Mouse (Mus musculus): ENCODE results near the gene Ttyh2. TPM values are rescaled to one million over a fixed set of nuclear protein-coding genes. Genes with fewer than 3 reads are reported as not detected.

The Ttyh2 gene
- total RNA-seq (2014; fragmentation: Nextera tagmentation) (0.38 and 0.87 TPM in 2 replicates), total RNA-seq (2017) (2.0 and 2.9 TPM in 2 replicates), polyA plus RNA-seq (2012) (0.47 and 0.74 TPM in 2 replicates)

- DNase-seq (ENCODE audit: low spot score) (peak; percentile 84), ATAC-seq (ENCODE audit: extremely low read depth, insufficient number of reproducible peaks, low FRiP score, poor library complexity, severe bottlenecking) (peak; percentile 71)
- H3K27me3 ChIP-seq (ENCODE audit: insufficient read depth, low read length), result peaks cover 25% of the 10 kb centered on the region; the same call in 1 of the 2 replicates
- TF ChIP-seq TAL1 (conservative IDR thresholded peaks at IDR 0.05; ENCODE audit: low read depth, low read length) (no peak), POLR2AphosphoS5 (IDR thresholded peaks at IDR 0.05; ENCODE audit: insufficient replicate concordance, low read depth, low read length) (no peak), GATA1 (IDR thresholded peaks at IDR 0.05; ENCODE audit: borderline replicate concordance, low read length) (no peak), GATA2 (IDR thresholded peaks at IDR 0.05; ENCODE audit: borderline replicate concordance, low read depth, low read length) (no peak), CTCF (IDR thresholded peaks at IDR 0.05; ENCODE audit: low read depth, low read length) (no peak)
- H3K4me3 ChIP-seq (ENCODE audit: low read depth, low read length), result peak within 1 kb of the TSS; percentile 76
- H3K36me3 ChIP-seq (replicated peaks), result peaks cover 42% of the 10 kb centered on the region
- H3K4me1 ChIP-seq (ENCODE audit: insufficient read depth, low read depth, low read length), result peaks cover 59% of the 10 kb centered on the region
- no peaks in the 10 kb centered on the region for H3K9me3 ChIP-seq (replicated peaks)
Observed at GRCm38 (mm10) chr11:114675341-114675825, at the start of gene Ttyh2. TSS of gene Ttyh2 (plus strand) at chr11:114675431.

- no peaks in the 10 kb centered on the region for H3K27me3 ChIP-seq (ENCODE audit: insufficient read depth, low read length)
- ATAC-seq (ENCODE audit: extremely low read depth, insufficient number of reproducible peaks, low FRiP score, poor library complexity, severe bottlenecking) (no peak), DNase-seq (ENCODE audit: low spot score) (no peak)
- peaks cover 76% of the 10 kb centered on the region for H3K9me3 ChIP-seq (replicated peaks)
- H3K4me3 ChIP-seq (ENCODE audit: low read depth, low read length), result no peak overlapping the region
- H3K36me3 ChIP-seq (replicated peaks), result no peaks in the 10 kb centered on the region
- no peak for TF ChIP-seq POLR2AphosphoS5 (IDR thresholded peaks at IDR 0.05; ENCODE audit: insufficient replicate concordance, low read depth, low read length)
- TF ChIP-seq GATA2 (IDR thresholded peaks at IDR 0.05; ENCODE audit: borderline replicate concordance, low read depth, low read length), result no peak
- no peak for TF ChIP-seq GATA1 (IDR thresholded peaks at IDR 0.05; ENCODE audit: borderline replicate concordance, low read length)
- no peak for TF ChIP-seq CTCF (IDR thresholded peaks at IDR 0.05; ENCODE audit: low read depth, low read length)
- no peak for TF ChIP-seq TAL1 (conservative IDR thresholded peaks at IDR 0.05; ENCODE audit: low read depth, low read length)
- H3K4me1 ChIP-seq (ENCODE audit: insufficient read depth, low read depth, low read length), result no peaks in the 10 kb centered on the region
Observed at GRCm38 (mm10) chr11:114626071-114626690, 49.0 kb upstream of the Ttyh2 start.

DNA sequence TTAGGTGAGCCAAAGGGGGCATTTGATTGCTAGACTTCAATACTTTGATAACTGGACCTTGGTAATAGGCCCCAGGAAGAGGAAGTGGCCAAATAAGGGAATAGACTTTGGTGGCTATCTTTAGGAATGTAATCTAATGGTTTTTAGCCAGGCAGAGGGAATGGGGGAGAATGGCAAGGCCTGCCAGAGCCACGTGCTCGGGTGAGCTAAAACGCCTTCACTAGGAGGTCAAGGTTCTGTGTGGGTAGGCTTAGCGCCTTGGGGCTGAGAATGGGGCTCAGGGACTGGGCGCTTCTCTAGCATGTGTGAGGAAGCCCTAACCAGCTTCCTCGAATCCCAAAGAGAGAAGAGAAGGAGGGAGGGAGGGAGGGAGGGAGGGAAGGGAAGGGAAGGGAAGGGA, 48.2 kb upstream of the Ttyh2 start:
- Histone ChIP-seq H3K4me1 (ENCODE audit: insufficient read depth, low read depth, low read length) (no peaks in the 10 kb centered on the region), H3K36me3 (replicated peaks) (no peaks in the 10 kb centered on the region), H3K9me3 (replicated peaks) (peaks cover 75% of the 10 kb centered on the region), H3K27me3 (ENCODE audit: insufficient read depth, low read length) (no peaks in the 10 kb centered on the region), H3K4me3 (ENCODE audit: low read depth, low read length) (no peak overlapping the region)
- DNase-seq (ENCODE audit: low spot score), result no peak
- TF ChIP-seq GATA2 (IDR thresholded peaks at IDR 0.05; ENCODE audit: borderline replicate concordance, low read depth, low read length), result no peak
- no peak for TF ChIP-seq CTCF (IDR thresholded peaks at IDR 0.05; ENCODE audit: low read depth, low read length)
- TF ChIP-seq TAL1 (conservative IDR thresholded peaks at IDR 0.05; ENCODE audit: low read depth, low read length), result no peak
- TF ChIP-seq GATA1 (IDR thresholded peaks at IDR 0.05; ENCODE audit: borderline replicate concordance, low read length), result no peak
- TF ChIP-seq POLR2AphosphoS5 (IDR thresholded peaks at IDR 0.05; ENCODE audit: insufficient replicate concordance, low read depth, low read length), result no peak
- ATAC-seq (ENCODE audit: extremely low read depth, insufficient number of reproducible peaks, low FRiP score, poor library complexity, severe bottlenecking), result no peak

GRCm38 (mm10) chr11:114628032-114628431, 47.2 kb upstream of the Ttyh2 start:
- TF ChIP-seq POLR2AphosphoS5 (IDR thresholded peaks at IDR 0.05; ENCODE audit: insufficient replicate concordance, low read depth, low read length) (no peak), CTCF (IDR thresholded peaks at IDR 0.05; ENCODE audit: low read depth, low read length) (no peak), GATA2 (IDR thresholded peaks at IDR 0.05; ENCODE audit: borderline replicate concordance, low read depth, low read length) (no peak), GATA1 (IDR thresholded peaks at IDR 0.05; ENCODE audit: borderline replicate concordance, low read length) (no peak), TAL1 (conservative IDR thresholded peaks at IDR 0.05; ENCODE audit: low read depth, low read length) (no peak)
- ATAC-seq (ENCODE audit: extremely low read depth, insufficient number of reproducible peaks, low FRiP score, poor library complexity, severe bottlenecking) (no peak), DNase-seq (ENCODE audit: low spot score) (no peak)
- Histone ChIP-seq H3K9me3 (replicated peaks) (peaks cover 72% of the 10 kb centered on the region), H3K27me3 (ENCODE audit: insufficient read depth, low read length) (no peaks in the 10 kb centered on the region), H3K4me1 (ENCODE audit: insufficient read depth, low read depth, low read length) (no peaks in the 10 kb centered on the region), H3K36me3 (replicated peaks) (no peaks in the 10 kb centered on the region), H3K4me3 (ENCODE audit: low read depth, low read length) (no peak overlapping the region)

DNA sequence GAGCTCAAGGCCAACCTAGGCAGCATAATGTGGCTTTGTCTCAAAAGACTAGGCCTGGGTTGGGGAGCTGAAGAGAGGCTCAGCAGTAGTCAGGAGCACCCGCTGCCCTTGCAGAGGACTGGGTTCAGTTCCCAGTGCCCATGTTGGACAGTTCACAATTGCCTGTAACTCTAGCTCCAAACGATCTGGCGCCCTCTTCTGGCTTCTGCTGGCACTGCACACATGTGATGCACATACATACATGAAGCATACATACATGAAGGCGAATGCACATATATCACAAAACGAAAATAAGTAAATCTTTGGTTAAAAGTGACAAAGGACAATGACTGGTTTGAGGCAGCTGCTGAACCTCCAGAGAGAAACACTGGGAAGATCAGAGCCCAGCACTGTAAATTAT, 45.2 kb upstream of the Ttyh2 start:
- ATAC-seq (ENCODE audit: extremely low read depth, insufficient number of reproducible peaks, low FRiP score, poor library complexity, severe bottlenecking), result no peak
- no peaks in the 10 kb centered on the region for H3K27me3 ChIP-seq (ENCODE audit: insufficient read depth, low read length)
- no peaks in the 10 kb centered on the region for H3K4me1 ChIP-seq (ENCODE audit: insufficient read depth, low read depth, low read length)
- TF ChIP-seq GATA2 (IDR thresholded peaks at IDR 0.05; ENCODE audit: borderline replicate concordance, low read depth, low read length) (no peak), POLR2AphosphoS5 (IDR thresholded peaks at IDR 0.05; ENCODE audit: insufficient replicate concordance, low read depth, low read length) (no peak), GATA1 (IDR thresholded peaks at IDR 0.05; ENCODE audit: borderline replicate concordance, low read length) (no peak), TAL1 (conservative IDR thresholded peaks at IDR 0.05; ENCODE audit: low read depth, low read length) (no peak), CTCF (IDR thresholded peaks at IDR 0.05; ENCODE audit: low read depth, low read length) (no peak)
- H3K36me3 ChIP-seq (replicated peaks), result no peaks in the 10 kb centered on the region
- no peak overlapping the region for H3K4me3 ChIP-seq (ENCODE audit: low read depth, low read length)
- H3K9me3 ChIP-seq (replicated peaks), result peaks cover 61% of the 10 kb centered on the region
- no peak for DNase-seq (ENCODE audit: low spot score)

- no peak for TF ChIP-seq GATA1 (IDR thresholded peaks at IDR 0.05; ENCODE audit: borderline replicate concordance, low read length)
- TF ChIP-seq GATA2 (IDR thresholded peaks at IDR 0.05; ENCODE audit: borderline replicate concordance, low read depth, low read length), result no peak
- no peak for TF ChIP-seq TAL1 (conservative IDR thresholded peaks at IDR 0.05; ENCODE audit: low read depth, low read length)
- no peak for TF ChIP-seq POLR2AphosphoS5 (IDR thresholded peaks at IDR 0.05; ENCODE audit: insufficient replicate concordance, low read depth, low read length)
- TF ChIP-seq CTCF (IDR thresholded peaks at IDR 0.05; ENCODE audit: low read depth, low read length), result no peak
- Histone ChIP-seq H3K4me1 (ENCODE audit: insufficient read depth, low read depth, low read length) (no peaks in the 10 kb centered on the region), H3K27me3 (ENCODE audit: insufficient read depth, low read length) (no peaks in the 10 kb centered on the region), H3K36me3 (replicated peaks) (no peaks in the 10 kb centered on the region), H3K9me3 (replicated peaks) (peaks cover 59% of the 10 kb centered on the region), H3K4me3 (ENCODE audit: low read depth, low read length) (no peak overlapping the region)
- ATAC-seq (ENCODE audit: extremely low read depth, insufficient number of reproducible peaks, low FRiP score, poor library complexity, severe bottlenecking) (no peak), DNase-seq (ENCODE audit: low spot score) (no peak)
Observed at GRCm38 (mm10) chr11:114632266-114632665, 43.0 kb upstream of the Ttyh2 start.
